Mouse (Mus musculus) right cerebral cortex, postnatal 14 days (tissue): ENCODE results near the gene Gm826.

ENCODE experiments used
- DNase-seq: peaks from one replicate; pipeline ENCODE4 v3.0.0; 2022

Gm826 gene

DNA sequence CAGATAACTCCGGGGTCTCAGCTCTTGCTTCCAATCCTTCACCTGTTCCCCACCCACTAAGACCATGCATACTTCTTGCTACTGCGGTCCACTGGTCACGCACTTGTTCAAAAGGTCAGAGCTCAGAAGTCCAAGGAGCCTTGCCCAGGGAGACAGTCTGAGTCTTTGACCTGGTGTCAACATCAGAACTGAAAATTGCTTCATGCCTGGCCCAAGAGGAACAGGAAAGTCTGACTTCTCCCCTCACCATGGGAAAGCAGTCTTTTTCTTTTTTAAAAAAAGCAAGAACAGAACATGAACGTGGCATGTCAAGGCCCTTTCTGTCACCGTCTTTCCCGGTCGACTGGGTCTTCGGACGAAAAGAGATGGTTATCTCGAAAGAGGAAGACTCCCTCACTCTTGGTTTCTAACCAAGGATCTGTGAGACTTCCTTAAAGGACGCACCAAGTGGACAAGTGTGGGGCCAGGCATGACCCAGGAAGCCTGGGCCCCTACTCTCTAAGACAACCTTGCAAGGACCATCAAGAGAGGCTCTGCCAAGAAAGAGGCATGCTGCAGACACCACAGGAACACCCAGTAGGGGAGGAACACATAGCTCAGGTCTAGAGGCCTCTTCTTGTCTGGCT is 66.0 kb downstream of the Gm826 start:
- no peak for DNase-seq

GRCm38 (mm10) chr2:160263861-160264260 is 70.1 kb downstream of the Gm826 start:
- DNase-seq = no peak

GRCm38 (mm10) chr2:160261538-160261937 is 72.4 kb downstream of the Gm826 start:
- DNase-seq = no peak
